Comparison of ENCODE assay signal across 18 mouse cellular contexts in genomic region chr5:30593360-30593759, GRCm38 (mm10). TPM values are rescaled to one million over a fixed set of nuclear protein-coding genes. Genes with fewer than 3 reads are reported as not detected.
A peak's percentile ranks its signal among the peaks of the same experiment; 100 is the strongest.
DNase-seq lines count a peak whose midpoint lies in the region; ATAC-seq and TF ChIP-seq lines count a peak whose summit lies in the region.
"Had no signal": no experiment of that assay in that cellular context is flagged by ENCODE, and none has a peak within 500 bp of the region (broad histone marks: within the 10 kb centered on the region; RNA-seq: fewer than 3 reads in every experiment).

No protein-coding gene starts in this region.

- peaks cover 81% of the 10 kb centered on the region for H3K4me1 ChIP-seq in heart, embryonic 12.5 days (replicated peaks)
- H3K4me1 ChIP-seq in lung, embryonic 14.5 days (ENCODE audit: insufficient read depth) = 0 out of 2 replicates have a peak, but pooled peaks cover 6% of the 10 kb centered on the region
- peaks cover 8% of the 10 kb centered on the region for H3K4me1 ChIP-seq in E14TG2a.4 (replicated peaks; ENCODE audit: low read depth, low read length)
- peaks cover 42% of the 10 kb centered on the region for H3K4me1 ChIP-seq in intestine, embryonic 16.5 days (ENCODE audit: control insufficient read depth, insufficient read depth, low read length)

- no peaks in the 10 kb centered on the region; the same call in 1 of the 2 replicates for H3K36me3 ChIP-seq in heart, embryonic 12.5 days
- H3K36me3 ChIP-seq in lung, embryonic 14.5 days (ENCODE audit: insufficient read depth) = 0 out of 2 replicates have a peak, but pooled peaks cover 2% of the 10 kb centered on the region
- H3K36me3 ChIP-seq in E14TG2a.4 (ENCODE audit: insufficient read depth, low read length) = no peaks in the 10 kb centered on the region
- no peaks in the 10 kb centered on the region for H3K36me3 ChIP-seq in intestine, embryonic 16.5 days (ENCODE audit: control insufficient read depth, insufficient read depth, low read length)
- H3K36me3 ChIP-seq: embryonic facial prominence, embryonic 13.5 days; hindbrain, embryonic 12.5 days; limb, embryonic 15.5 days had no signal

- intact Hi-C loops in heart, postnatal 25 days (cut with DNase I) = no loop called here

- no peak for TF ChIP-seq CTCF in lung, embryonic 14.5 days (IDR thresholded peaks at IDR 0.05; ENCODE audit: low read depth)
- TF ChIP-seq CTCF in E14TG2a.4 (conservative IDR thresholded peaks at IDR 0.05; ENCODE audit: low read length) = no peak

- peak overlapping the region; percentile 83 for H3K27ac ChIP-seq in heart, embryonic 12.5 days (ENCODE audit: poor library complexity, severe bottlenecking)
- H3K27ac ChIP-seq in lung, embryonic 14.5 days (ENCODE audit: low read depth) = peak overlapping the region; percentile 78
- peak overlapping the region; percentile 46 for H3K27ac ChIP-seq in intestine, embryonic 16.5 days (ENCODE audit: low read length)
- H3K27ac ChIP-seq: embryonic facial prominence, embryonic 13.5 days; hindbrain, embryonic 12.5 days; limb, embryonic 15.5 days; macrophage had no signal

- no peak overlapping the region for H3K9ac ChIP-seq in heart, embryonic 12.5 days
- H3K9ac ChIP-seq in lung, embryonic 14.5 days = no peak overlapping the region
- H3K9ac ChIP-seq in intestine, embryonic 16.5 days (ENCODE audit: low read depth, low read length) = no peak overlapping the region
- H3K9ac ChIP-seq: embryonic facial prominence, embryonic 13.5 days; hindbrain, embryonic 12.5 days; limb, embryonic 15.5 days had no signal

- no peaks in the 10 kb centered on the region for H3K9me3 ChIP-seq in heart, embryonic 12.5 days (replicated peaks)
- H3K9me3 ChIP-seq in lung, embryonic 14.5 days (ENCODE audit: low read depth, low read length) = no peaks in the 10 kb centered on the region
- H3K9me3 ChIP-seq in E14TG2a.4 (ENCODE audit: low read length) = no peaks in the 10 kb centered on the region
- H3K9me3 ChIP-seq in intestine, embryonic 16.5 days (ENCODE audit: control insufficient read depth, low read length) = no peaks in the 10 kb centered on the region
- H3K9me3 ChIP-seq: embryonic facial prominence, embryonic 13.5 days; hindbrain, embryonic 12.5 days; limb, embryonic 15.5 days had no signal

- H3K27me3 ChIP-seq in heart, embryonic 12.5 days (replicated peaks) = peaks cover 18% of the 10 kb centered on the region
- H3K27me3 ChIP-seq in lung, embryonic 14.5 days (ENCODE audit: insufficient read depth, low read length) = peaks cover 14% of the 10 kb centered on the region
- peaks cover 60% of the 10 kb centered on the region for H3K27me3 ChIP-seq in E14TG2a.4 (ENCODE audit: insufficient read depth, low read length)
- H3K27me3 ChIP-seq in intestine, embryonic 16.5 days (replicated peaks; ENCODE audit: control insufficient read depth, insufficient read depth, low read length) = peaks cover 15% of the 10 kb centered on the region

- no peak overlapping the region for H3K4me3 ChIP-seq in heart, embryonic 12.5 days
- no peak overlapping the region for H3K4me3 ChIP-seq in lung, embryonic 14.5 days (ENCODE audit: low read depth, low read length)
- H3K4me3 ChIP-seq in E14TG2a.4 (replicated peaks; ENCODE audit: low read length) = 0 out of 2 replicates have a peak overlapping the region, but pooled peaks have one; percentile 17
- no peak overlapping the region for H3K4me3 ChIP-seq in intestine, embryonic 16.5 days (ENCODE audit: low read length)
- H3K4me3 ChIP-seq: embryonic facial prominence, embryonic 13.5 days; hindbrain, embryonic 12.5 days; limb, embryonic 15.5 days had no signal

- peak overlapping the region; percentile 3; the same call in 1 of the 2 replicates for H3K4me2 ChIP-seq in heart, embryonic 12.5 days
- H3K4me2 ChIP-seq in lung, embryonic 14.5 days = peak overlapping the region; percentile 2; the same call in 1 of the 2 replicates
- H3K4me2 ChIP-seq in intestine, embryonic 16.5 days (ENCODE audit: low read depth, low read length) = peak overlapping the region; percentile 10; the same call in 1 of the 2 replicates
- H3K4me2 ChIP-seq: embryonic facial prominence, embryonic 13.5 days; hindbrain, embryonic 12.5 days; limb, embryonic 15.5 days had no signal

- no peak for DNase-seq in heart, postnatal 25 days (ENCODE audit: low spot score)
- no peak for DNase-seq in lung, embryonic 14.5 days
- DNase-seq in lung, postnatal 14 days = no peak
- DNase-seq in urinary bladder, postnatal 14 days (ENCODE audit: low spot score) = no peak
- DNase-seq: gastrocnemius, postnatal 10 days; layer of hippocampus, adult 9-11 months; midbrain, embryonic 14.5 days; thymus, adult 18-20 months had no signal

- 53% methylated on average over 11 of the region's 11 CpGs for WGBS in heart, embryonic 12.5 days
- WGBS in lung, embryonic 14.5 days = 55% methylated on average over 11 of the region's 11 CpGs
- 64% methylated on average over 11 of the region's 11 CpGs for WGBS in intestine, embryonic 16.5 days

- ATAC-seq in heart, embryonic 12.5 days (ENCODE audit: insufficient number of reproducible peaks, low FRiP score) = no peak
- ATAC-seq in lung, embryonic 14.5 days (ENCODE audit: insufficient read depth) = no peak
- ATAC-seq in intestine, embryonic 16.5 days = no peak
- ATAC-seq: activated CD4-positive, CD25-positive, alpha-beta regulatory T cell, adult 4 months had no signal

RNA-seq across cellular contexts. Expression of gene Kcnk3, which starts 5.4 kb away (rescaled TPM):
- 45.1 and 46.2 TPM in 2 replicates for polyA plus RNA-seq in heart, embryonic 12.5 days (2016; fragmentation: Nextera tagmentation; extraction: Ambion mirVana)
- total RNA-seq in heart, postnatal 25 days (2021) = 100 to 1,000 TPM; 250 to 251 TPM
- polyA plus RNA-seq in lung, embryonic 14.5 days (2014; fragmentation: Nextera tagmentation; extraction: Ambion mirVana) = 29.9 and 30.3 TPM in 2 replicates
- polyA plus RNA-seq in intestine, embryonic 16.5 days (2015; fragmentation: Nextera tagmentation; extraction: Ambion mirVana) = 8.7 and 12.2 TPM in 2 replicates
- polyA plus RNA-seq: activated CD4-positive, CD25-positive, alpha-beta regulatory T cell, adult 4 months; macrophage had no signal

RNA-seq across cellular contexts. Expression of gene Cib4, which starts 47.7 kb away (rescaled TPM):
- not detected in 2 replicates for polyA plus RNA-seq in heart, embryonic 12.5 days (2016; fragmentation: Nextera tagmentation; extraction: Ambion mirVana)
- not detected for total RNA-seq in heart, postnatal 25 days (2021)
- polyA plus RNA-seq in lung, embryonic 14.5 days (2014; fragmentation: Nextera tagmentation; extraction: Ambion mirVana) = 0.26 TPM in 1 of 2 replicates, not detected in the other
- not detected in 2 replicates for polyA plus RNA-seq in intestine, embryonic 16.5 days (2015; fragmentation: Nextera tagmentation; extraction: Ambion mirVana)
- total RNA-seq: gastrocnemius, postnatal 10 days; left cerebral cortex, postnatal 14 days had no signal
- polyA plus RNA-seq: activated CD4-positive, CD25-positive, alpha-beta regulatory T cell, adult 4 months; cortical plate, adult 2 months; embryonic facial prominence, embryonic 13.5 days; hindbrain, embryonic 12.5 days; limb, embryonic 15.5 days; macrophage; midbrain, embryonic 14.5 days had no signal

RNA-seq across cellular contexts. Expression of gene Slc35f6, which starts 54.4 kb away (rescaled TPM):
- 21.4 and 24.9 TPM in 2 replicates for polyA plus RNA-seq in heart, embryonic 12.5 days (2016; fragmentation: Nextera tagmentation; extraction: Ambion mirVana)
- total RNA-seq in heart, postnatal 25 days (2021) = 10 to 100 TPM; 44.1 to 47.2 TPM
- 27.6 and 29.5 TPM in 2 replicates for polyA plus RNA-seq in lung, embryonic 14.5 days (2014; fragmentation: Nextera tagmentation; extraction: Ambion mirVana)
- 50.2 and 56.3 TPM in 2 replicates for polyA plus RNA-seq in intestine, embryonic 16.5 days (2015; fragmentation: Nextera tagmentation; extraction: Ambion mirVana)
